Mouse (Mus musculus) lung, postnatal 36 days (tissue): ENCODE results near the gene Denr.
A peak's percentile ranks its signal among the peaks of the same experiment; 100 is the strongest.

ENCODE experiments used
- DNase-seq: peaks from one replicate; pipeline ENCODE4 v3.0.0; 2022; ENCODE audit warnings: mixed read lengths

Denr gene

DNA sequence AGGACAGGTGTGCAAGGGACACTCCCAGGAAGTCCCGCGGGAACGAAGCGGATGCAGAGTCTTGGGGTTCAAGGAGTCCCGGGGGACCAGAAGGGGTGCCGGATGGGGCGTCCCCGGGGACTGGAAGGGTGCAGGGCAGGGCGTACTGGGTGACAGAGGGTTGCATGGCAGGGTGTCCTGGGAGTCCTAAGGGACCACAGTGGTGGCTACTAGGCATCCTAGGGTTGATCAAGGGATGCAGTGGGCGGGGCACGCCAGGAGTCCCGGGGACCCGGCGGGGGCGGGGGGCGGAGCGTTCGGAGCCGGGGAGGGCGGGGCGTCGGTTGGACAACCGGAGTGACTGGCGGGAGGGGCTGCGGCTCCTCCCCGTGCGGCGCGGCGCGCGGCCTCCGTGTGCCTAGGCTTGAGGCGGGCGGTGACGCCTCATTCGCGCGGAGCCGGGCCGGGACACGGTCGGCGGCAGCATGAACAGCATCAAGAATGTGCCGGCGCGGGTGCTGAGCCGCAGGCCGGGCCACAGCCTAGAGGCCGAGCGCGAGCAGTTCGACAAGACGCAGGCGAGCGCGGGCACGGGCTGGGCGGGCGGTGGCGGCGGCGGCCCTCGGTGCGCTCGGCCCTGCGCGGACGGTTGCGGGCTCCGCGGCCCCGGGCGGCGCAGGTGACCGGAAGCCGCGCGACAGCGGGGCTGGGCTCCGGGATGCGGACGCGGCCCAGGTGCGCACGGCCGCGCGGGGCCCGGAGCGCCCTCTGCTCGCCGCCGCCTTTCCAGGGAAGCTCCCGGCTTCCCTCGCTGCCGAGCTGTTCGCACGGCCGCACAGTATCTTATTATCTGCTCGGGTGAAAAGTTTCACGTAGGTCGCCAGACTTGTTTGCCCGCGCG, 66.6 kb downstream of the Denr start, which contains the start of gene Hip1r:
Hip1r (plus strand) TSS at position 330 of the 880 bp plus-strand sequence.
- peak; percentile 92 for DNase-seq

GRCm38 (mm10) chr5:123974179-123974485, 67.2 kb downstream of the Denr start:
- peak; percentile 40 for DNase-seq

DNA sequence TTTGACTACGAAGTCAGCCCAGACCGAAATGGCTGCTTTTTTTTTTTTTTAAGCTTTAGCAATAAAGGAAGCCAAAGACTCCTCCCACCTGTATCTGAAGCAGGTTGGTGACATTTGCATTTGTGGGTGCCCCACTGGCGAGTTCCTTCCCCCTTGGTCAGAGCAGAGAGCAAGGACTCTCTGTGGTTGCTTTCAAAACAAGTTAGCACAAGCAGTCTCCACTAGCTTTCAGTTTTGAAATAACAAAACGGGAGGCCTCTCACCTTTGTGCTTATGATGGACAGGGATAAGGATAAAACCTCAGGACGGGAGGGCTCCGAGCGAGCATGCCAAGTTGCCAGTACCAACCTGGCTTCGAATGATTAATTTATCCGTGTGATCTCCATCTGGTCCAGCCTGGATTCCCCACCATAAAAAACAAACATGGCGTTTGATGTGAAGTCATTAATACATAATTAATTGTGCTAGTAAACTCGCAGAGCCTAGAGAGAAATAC, 67.7 kb downstream of the Denr start:
- peak; percentile 79 for DNase-seq

DNA sequence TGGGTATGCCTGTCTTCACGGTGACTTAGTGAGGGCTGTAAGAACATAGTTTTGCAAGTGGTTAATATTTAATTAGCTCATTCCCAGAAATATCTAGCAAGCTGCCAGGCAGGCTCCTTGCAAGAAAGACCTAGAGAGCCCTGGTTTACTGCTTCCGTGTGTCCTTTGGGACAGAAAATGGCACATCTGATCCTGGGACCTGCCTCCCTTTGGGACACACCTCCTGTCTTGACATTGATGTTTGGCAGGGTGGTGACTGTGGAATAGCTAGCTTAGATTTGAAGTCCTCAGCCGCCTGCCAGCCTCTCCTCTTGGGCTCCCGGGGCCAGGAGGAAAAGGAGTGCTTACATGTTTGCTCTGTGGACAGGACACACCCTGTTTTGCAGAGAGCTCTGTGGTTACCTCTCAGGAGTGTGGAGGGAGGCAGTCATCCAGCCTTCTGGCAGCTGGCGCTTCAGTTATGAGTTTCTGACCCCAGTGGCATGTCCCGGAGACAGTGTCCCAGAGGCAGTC, 68.7 kb downstream of the Denr start:
- DNase-seq = peak; percentile 80

DNA sequence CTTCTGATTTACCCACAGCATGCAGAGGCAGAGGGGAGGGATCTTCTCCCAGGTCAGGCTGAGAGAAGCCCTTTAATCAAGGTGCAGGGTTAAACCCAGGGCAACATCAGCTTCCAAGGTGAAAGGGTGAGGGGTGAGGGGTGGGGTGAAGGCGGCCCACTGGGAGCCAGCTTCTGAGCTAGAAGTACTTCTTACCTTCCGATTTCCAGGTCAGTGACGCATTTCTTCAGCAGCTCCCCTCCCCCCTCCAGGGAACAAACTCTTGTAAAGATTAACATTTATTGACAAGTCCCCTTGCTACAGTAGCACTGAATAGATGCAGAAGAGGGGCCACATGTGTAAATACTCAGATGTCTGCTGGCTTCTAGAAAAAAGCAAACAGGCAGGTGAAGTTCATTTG, 70.3 kb downstream of the Denr start:
- DNase-seq = peak; percentile 56

- no peak for DNase-seq
Observed at GRCm38 (mm10) chr5:123978131-123978530, 71.2 kb downstream of the Denr start.
